Mouse (Mus musculus) embryonic facial prominence, embryonic 14.5 days (tissue): ENCODE measurements around the gene Ctnnbip1. TPM values are rescaled to one million over a fixed set of nuclear protein-coding genes. Genes with fewer than 3 reads are reported as not detected.
A peak's percentile ranks its signal among the peaks of the same experiment; 100 is the strongest.

Source experiments
- ATAC-seq: fragments of 200-750 bp; cut with Nextera tagmentation; 2 replicates; pipeline ENCODE4 v1.8.0; 2017; ENCODE audit warnings: low read depth, moderate number of reproducible peaks, moderate TSS enrichment
- DNase-seq: peaks from one replicate; pipeline ENCODE4 v3.0.0-alpha.2; 2015; ENCODE audit warnings: low spot score
- H3K27ac ChIP-seq: fragments of 300-500 bp; sonication (generic); replicated peaks from 2 replicates; pipeline ENCODE4 v1.5.1; 2014; ENCODE audit warnings: low read depth, mild to moderate bottlenecking, low read length, moderate library complexity
- H3K27me3 ChIP-seq: fragments of 300-500 bp; sonication (generic); replicated peaks from 2 replicates; pipeline ENCODE4 v1.6.1; 2014; ENCODE audit warnings: low read length; ENCODE audit not compliant: control insufficient read depth, insufficient read depth
- H3K36me3 ChIP-seq: fragments of 300-500 bp; sonication (generic); 2 replicates; pipeline ENCODE4 v1.6.1; 2014; ENCODE audit warnings: low read length, mixed read lengths; ENCODE audit not compliant: control insufficient read depth, insufficient read depth
- H3K4me1 ChIP-seq: fragments of 300-500 bp; sonication (generic); 2 replicates; pipeline ENCODE4 v1.6.1; 2014; ENCODE audit warnings: antibody characterized with exemption, low read length; ENCODE audit not compliant: control insufficient read depth, insufficient read depth
- H3K4me2 ChIP-seq: fragments of 300-500 bp; sonication (generic); 2 replicates; pipeline ENCODE4 v1.6.1; 2014; ENCODE audit warnings: low read depth, mild to moderate bottlenecking, low read length, moderate library complexity, mixed read lengths
- H3K4me3 ChIP-seq: fragments of 300-500 bp; sonication (generic); 2 replicates; pipeline ENCODE4 v1.5.1; 2014; ENCODE audit warnings: low read depth, mild to moderate bottlenecking, low read length
- H3K9ac ChIP-seq: fragments of 300-500 bp; sonication (generic); 2 replicates; pipeline ENCODE4 v1.6.1; 2014; ENCODE audit warnings: low read depth, mild to moderate bottlenecking, low read length, moderate library complexity, mixed read lengths
- H3K9me3 ChIP-seq: fragments of 300-500 bp; sonication (generic); 2 replicates; pipeline ENCODE4 v1.6.1; 2016; ENCODE audit warnings: low read length; ENCODE audit not compliant: control insufficient read depth
- WGBS: fragments of 180-500 bp; shearing (Covaris S2); extraction: QIAGEN DNeasy Blood & Tissue Kit; methylation state at CpG from one replicate; pipeline ENCODE4 v1.1.7; 2014; 5-methylcytosine and 5-hydroxymethylcytosine counted together
- polyA plus RNA-seq: library from polyadenylated mRNA; unstranded; fragments of >200 nt; fragmentation: Nextera tagmentation; extraction: Ambion mirVana; gene quantifications from 2 replicates; pipeline ENCODE4 v1.2.1, GENCODE M21; 2014

The Ctnnbip1 gene
- polyA plus RNA-seq, 1 experiment from 2014 or later, result 68.7 TPM

GRCm38 (mm10) chr4:149576993-149577548 lies 59.0 kb downstream of the Ctnnbip1 start:
- H3K27me3 ChIP-seq, result no peaks in the 10 kb centered on the region
- DNase-seq (no peak), ATAC-seq (no peak)
- no peaks in the 10 kb centered on the region for H3K36me3 ChIP-seq
- H3K4me1 ChIP-seq, result 0 out of 2 replicates have a peak, but pooled peaks cover 1% of the 10 kb centered on the region
- H3K9ac ChIP-seq, result 0 out of 2 replicates have a peak overlapping the region, but pooled peaks have one; percentile 26
- WGBS, result 23% methylated on average over 4 of the region's 4 CpGs
- H3K4me3 ChIP-seq, result no peak overlapping the region
- H3K27ac ChIP-seq, result no peak overlapping the region
- H3K9me3 ChIP-seq, result no peaks in the 10 kb centered on the region
- H3K4me2 ChIP-seq, result no peak overlapping the region

- H3K27ac ChIP-seq, result no peak overlapping the region
- 67% methylated on average over 13 of the region's 13 CpGs for WGBS
Measured at GRCm38 (mm10) chr4:149578085-149578681, 60.1 kb downstream of the Ctnnbip1 start.

GRCm38 (mm10) chr4:149578831-149579230 lies 60.8 kb downstream of the Ctnnbip1 start:
- WGBS, result 44% methylated on average over 7 of the region's 7 CpGs
- no peak overlapping the region for H3K27ac ChIP-seq
- no peak overlapping the region for H3K4me3 ChIP-seq
- H3K4me2 ChIP-seq, result no peak overlapping the region
- H3K4me1 ChIP-seq, result no peaks in the 10 kb centered on the region
- H3K9me3 ChIP-seq, result no peaks in the 10 kb centered on the region
- DNase-seq (no peak), ATAC-seq (peak; percentile 31; the same call in 1 of the 2 replicates)
- H3K36me3 ChIP-seq, result no peaks in the 10 kb centered on the region
- no peak overlapping the region for H3K9ac ChIP-seq
- H3K27me3 ChIP-seq, result no peaks in the 10 kb centered on the region

More at GRCm38 (mm10) chr4:149578085-149578681, 60.1 kb downstream of the Ctnnbip1 start:
- no peaks in the 10 kb centered on the region for H3K4me1 ChIP-seq
- H3K9me3 ChIP-seq, result no peaks in the 10 kb centered on the region
- ATAC-seq (peak; percentile 45; the same call in 1 of the 2 replicates), DNase-seq (no peak)
- H3K36me3 ChIP-seq, result no peaks in the 10 kb centered on the region
- H3K9ac ChIP-seq, result no peak overlapping the region
- no peak overlapping the region for H3K4me3 ChIP-seq
- no peak overlapping the region for H3K4me2 ChIP-seq
- H3K27me3 ChIP-seq, result no peaks in the 10 kb centered on the region

- Histone ChIP-seq H3K4me3 (no peak overlapping the region), H3K36me3 (no peaks in the 10 kb centered on the region), H3K4me1 (peaks cover 7% of the 10 kb centered on the region), H3K9ac (no peak overlapping the region), H3K27me3 (peaks cover 20% of the 10 kb centered on the region), H3K4me2 (no peak overlapping the region), H3K9me3 (no peaks in the 10 kb centered on the region), H3K27ac (no peak overlapping the region)
- DNase-seq (no peak), ATAC-seq (no peak)
- 77% methylated on average over 8 of the region's 8 CpGs for WGBS
Measured at GRCm38 (mm10) chr4:149585236-149585635, 67.2 kb downstream of the Ctnnbip1 start.

GRCm38 (mm10) chr4:149586044-149586782 lies 68.2 kb downstream of the Ctnnbip1 start, which contains the start of gene Clstn1:
Gene Clstn1, plus strand, starts transcription at chr4:149586468.
- Histone ChIP-seq H3K4me3 (peak within 1 kb of the TSS; percentile 85), H3K9ac (peak within 1 kb of the TSS; percentile 95), H3K36me3 (no peaks in the 10 kb centered on the region), H3K4me1 (peaks cover 7% of the 10 kb centered on the region), H3K27me3 (peaks cover 20% of the 10 kb centered on the region), H3K9me3 (0 out of 2 replicates have a peak, but pooled peaks cover under 1% of the 10 kb centered on the region), H3K27ac (no peak within 1 kb of the TSS; the same call in 1 of the 2 replicates), H3K4me2 (peak within 1 kb of the TSS; percentile 98)
- ATAC-seq (peak; percentile 88), DNase-seq (peak; percentile 83)
- 1% methylated on average over 21 of the region's 103 CpGs for WGBS

GRCm38 (mm10) chr4:149586783-149587595 lies 69.0 kb downstream of the Ctnnbip1 start:
- peaks cover 7% of the 10 kb centered on the region for H3K4me1 ChIP-seq
- DNase-seq (no peak), ATAC-seq (peak; percentile 36)
- whole genome bisulfite sequencing, result under 1% methylated on average over 48 of the region's 72 CpGs
- H3K27ac ChIP-seq, result no peak overlapping the region
- H3K27me3 ChIP-seq, result peaks cover 20% of the 10 kb centered on the region
- no peaks in the 10 kb centered on the region for H3K36me3 ChIP-seq
- peak overlapping the region; percentile 85 for H3K4me3 ChIP-seq
- H3K4me2 ChIP-seq, result peak overlapping the region; percentile 98
- 0 out of 2 replicates have a peak, but pooled peaks cover 4% of the 10 kb centered on the region for H3K9me3 ChIP-seq
- peak overlapping the region; percentile 95 for H3K9ac ChIP-seq

- ATAC-seq (no peak; the same call in 1 of the 2 replicates), DNase-seq (no peak)
- Histone ChIP-seq H3K27me3 (peaks cover 20% of the 10 kb centered on the region), H3K4me3 (peak overlapping the region; percentile 85), H3K4me2 (peak overlapping the region; percentile 98), H3K9ac (peak overlapping the region; percentile 95), H3K36me3 (no peaks in the 10 kb centered on the region), H3K9me3 (0 out of 2 replicates have a peak, but pooled peaks cover 4% of the 10 kb centered on the region), H3K27ac (no peak overlapping the region), H3K4me1 (peaks cover 7% of the 10 kb centered on the region)
- WGBS, result 7% methylated on average over 21 of the region's 24 CpGs
Measured at GRCm38 (mm10) chr4:149587596-149588168, 69.6 kb downstream of the Ctnnbip1 start.

- 88% methylated on average over 1 of the region's 1 CpGs for WGBS
- Histone ChIP-seq H3K4me1 (peaks cover 7% of the 10 kb centered on the region), H3K9ac (no peak overlapping the region), H3K4me2 (no peak overlapping the region), H3K4me3 (no peak overlapping the region), H3K9me3 (0 out of 2 replicates have a peak, but pooled peaks cover 4% of the 10 kb centered on the region), H3K27ac (no peak overlapping the region), H3K36me3 (no peaks in the 10 kb centered on the region), H3K27me3 (peaks cover 20% of the 10 kb centered on the region)
- DNase-seq (no peak), ATAC-seq (no peak)
Measured at GRCm38 (mm10) chr4:149590200-149590599, 72.2 kb downstream of the Ctnnbip1 start.
